Mouse (Mus musculus) lung, adult 18-20 months (tissue): ENCODE results near the gene Rec114.

Source experiments
- DNase-seq, 2 experiments: peaks; one replicate each; pipeline ENCODE4 v3.0.0; 2022; ENCODE audit warnings: mixed read lengths in 2 of 2

Rec114 gene

GRCm38 (mm10) chr9:58710642-58711041 is 33.1 kb downstream of the Rec114 start:
- DNase-seq: no peak

GRCm38 (mm10) chr9:58709939-58710338 is 33.8 kb downstream of the Rec114 start:
- DNase-seq: peak; percentile 29 to 55

- no peak for DNase-seq
Measured at GRCm38 (mm10) chr9:58707796-58708195, 36.0 kb downstream of the Rec114 start.

DNA sequence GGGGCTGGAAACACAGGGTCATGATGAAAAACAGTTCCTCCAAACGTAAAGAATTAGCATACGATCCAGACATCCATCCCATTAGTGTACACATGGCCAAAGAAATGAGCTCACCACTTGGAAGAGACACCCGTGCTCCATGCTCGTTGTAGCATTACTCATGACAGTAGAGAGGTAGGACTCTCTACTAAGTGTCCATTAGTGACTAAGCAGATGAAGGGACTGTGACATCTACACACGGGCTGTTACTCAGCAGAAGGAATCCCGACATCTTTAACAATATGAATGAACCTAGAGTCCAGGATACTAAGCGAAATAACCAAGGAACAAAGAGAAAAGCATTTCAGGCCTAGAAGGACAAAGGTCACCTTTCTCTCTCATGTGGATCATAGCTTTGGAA is 37.7 kb downstream of the Rec114 start:
- no peak for DNase-seq

DNA sequence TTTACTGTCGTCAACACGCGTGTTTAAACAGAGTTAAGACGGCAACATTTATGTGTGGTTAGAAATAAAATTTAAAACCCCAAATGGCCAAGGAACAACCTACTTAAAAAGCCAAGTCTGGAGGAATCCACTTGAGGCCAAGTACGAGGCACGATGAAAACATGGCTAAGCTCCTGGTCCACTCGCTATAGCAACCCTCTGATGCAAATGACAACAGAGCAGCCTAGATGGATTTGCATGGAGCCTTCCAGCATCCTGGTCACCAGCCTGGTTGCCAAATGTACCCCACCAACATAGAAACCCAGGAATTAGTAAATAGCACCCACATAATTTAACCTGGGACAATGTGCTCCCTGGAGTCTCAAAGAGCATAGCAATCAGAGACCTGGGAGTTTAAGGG is 40.0 kb downstream of the Rec114 start:
- DNase-seq: no peak

- DNase-seq: no peak
Measured at GRCm38 (mm10) chr9:58701751-58702150, 42.0 kb downstream of the Rec114 start.

DNA sequence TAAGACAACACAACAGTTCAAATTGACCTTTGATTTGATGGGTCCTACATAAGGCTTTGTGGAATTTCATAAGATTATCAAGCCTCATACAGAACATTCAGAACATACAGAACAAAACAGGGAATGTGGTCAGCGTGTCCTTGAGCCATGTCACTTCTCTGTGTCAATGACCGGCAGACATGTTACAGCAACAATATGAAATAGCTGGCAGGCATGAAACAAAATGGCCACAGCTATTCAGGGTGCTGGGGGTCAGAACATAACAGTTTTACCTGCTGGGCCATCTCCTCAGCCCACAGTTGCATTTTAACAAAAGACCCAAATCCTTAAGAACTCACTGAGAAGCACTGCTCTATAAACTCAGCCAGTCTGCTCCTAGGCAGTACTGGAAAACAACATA is 45.3 kb downstream of the Rec114 start:
- DNase-seq: no peak

DNA sequence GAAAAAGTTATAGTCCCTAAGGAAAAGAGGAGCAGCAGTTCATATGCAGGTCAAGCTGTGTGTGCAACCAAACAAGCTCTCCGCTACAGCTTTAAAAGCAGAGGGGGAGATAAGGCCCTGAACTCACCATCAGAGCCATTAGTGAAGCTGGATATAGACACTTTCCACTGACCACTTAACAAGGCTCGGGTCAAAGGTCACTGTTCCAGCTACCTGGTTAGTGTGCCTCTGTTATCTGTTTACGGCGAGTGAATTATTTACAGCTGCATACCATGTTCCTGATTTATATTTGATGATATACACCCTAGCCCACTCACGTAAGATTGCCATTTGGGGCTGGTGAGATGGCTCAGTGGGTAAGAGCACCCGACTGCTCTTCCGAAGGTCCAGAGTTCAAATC is 52.3 kb downstream of the Rec114 start:
- DNase-seq: no peak

DNA sequence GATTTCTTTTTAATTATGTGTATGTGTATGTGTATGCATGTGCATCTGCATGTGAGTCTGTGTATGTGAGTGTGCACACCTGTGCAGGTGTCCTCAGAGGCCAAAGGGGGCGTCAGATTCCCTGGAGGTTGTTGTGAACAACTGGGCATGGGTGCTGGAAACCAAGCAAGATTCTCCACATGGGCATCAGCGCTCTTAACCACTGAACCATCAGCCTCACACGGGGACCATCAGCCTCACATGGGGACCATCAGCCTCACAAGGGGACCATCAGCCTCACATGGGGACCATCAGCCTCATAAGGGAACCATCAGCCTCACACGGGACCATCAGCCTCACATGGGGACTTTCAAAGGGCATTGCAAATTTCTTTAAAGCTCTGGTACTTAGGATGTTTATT is 53.1 kb downstream of the Rec114 start:
- DNase-seq: no peak

GRCm38 (mm10) chr9:58688076-58688475 is 55.7 kb downstream of the Rec114 start:
- DNase-seq: no peak

GRCm38 (mm10) chr9:58685290-58685689 is 58.5 kb downstream of the Rec114 start:
- no peak for DNase-seq

- DNase-seq: no peak
Measured at GRCm38 (mm10) chr9:58683372-58683771, 60.4 kb downstream of the Rec114 start.

- no peak for DNase-seq
Measured at GRCm38 (mm10) chr9:58682106-58682505, 61.7 kb downstream of the Rec114 start.

DNA sequence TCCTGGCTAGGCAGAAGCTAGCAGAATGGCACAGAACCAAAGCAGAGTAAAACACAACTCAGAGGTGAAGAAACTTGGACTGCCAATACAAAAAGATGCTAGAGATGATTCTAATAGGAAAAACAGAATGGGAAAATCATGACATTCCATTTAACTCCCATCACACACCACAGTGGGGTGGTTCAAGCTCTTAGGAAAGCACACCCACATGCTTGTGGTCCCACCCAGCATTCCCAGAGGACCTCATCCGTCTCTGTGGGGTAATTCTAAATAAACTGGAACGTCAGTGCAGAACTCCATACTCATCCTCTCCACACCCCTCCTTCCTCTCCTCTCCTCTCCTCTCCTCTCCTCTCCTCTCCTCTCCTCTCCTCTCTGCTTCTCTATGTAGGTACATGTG is 62.4 kb downstream of the Rec114 start:
- DNase-seq: no peak

- no peak for DNase-seq
Measured at GRCm38 (mm10) chr9:58675371-58675770, 68.4 kb downstream of the Rec114 start.

- no peak for DNase-seq
Measured at GRCm38 (mm10) chr9:58674736-58675135, 69.0 kb downstream of the Rec114 start.

DNA sequence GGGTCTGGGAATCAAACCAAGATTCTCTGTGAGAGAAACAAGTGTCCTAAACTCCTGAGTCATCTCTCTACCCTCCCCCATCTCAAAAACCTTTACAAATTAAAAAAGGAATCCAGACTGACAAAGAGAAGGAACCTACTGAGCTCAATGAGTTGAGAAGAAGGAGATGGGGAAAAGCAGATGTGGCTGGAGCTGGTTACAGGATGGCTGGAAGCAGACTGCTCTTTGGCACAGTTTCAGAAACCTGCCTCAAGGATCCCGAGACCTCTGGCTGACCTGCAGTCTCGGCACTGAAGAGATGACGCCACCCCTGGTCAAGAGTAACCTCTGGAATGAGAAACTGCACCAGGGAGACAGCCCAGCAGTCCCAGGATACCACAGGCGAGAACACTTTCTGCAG is 71.3 kb downstream of the Rec114 start:
- peak; percentile 53 to 70 for DNase-seq

DNA sequence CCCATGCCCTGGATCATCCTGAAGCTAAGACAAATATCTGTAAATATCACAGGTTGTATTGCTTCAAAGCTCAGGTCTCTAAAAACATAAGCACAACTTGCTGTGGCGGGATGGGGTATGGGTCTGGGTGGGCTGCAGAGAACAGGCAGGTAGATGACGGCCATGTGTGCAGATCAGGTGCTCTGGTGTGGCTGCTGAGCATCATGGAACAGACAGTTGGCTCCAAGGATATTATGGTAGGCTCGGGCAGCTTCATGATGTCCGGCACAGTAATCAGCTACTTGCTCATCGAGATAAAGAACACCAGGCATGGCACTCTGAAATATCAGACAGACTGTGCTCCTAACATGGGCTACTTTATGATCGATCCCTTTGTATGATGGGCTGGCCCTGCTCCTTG is 73.9 kb downstream of the Rec114 start:
- no peak for DNase-seq

- no peak for DNase-seq
Measured at GRCm38 (mm10) chr9:58669071-58669470, 74.7 kb downstream of the Rec114 start.

DNA sequence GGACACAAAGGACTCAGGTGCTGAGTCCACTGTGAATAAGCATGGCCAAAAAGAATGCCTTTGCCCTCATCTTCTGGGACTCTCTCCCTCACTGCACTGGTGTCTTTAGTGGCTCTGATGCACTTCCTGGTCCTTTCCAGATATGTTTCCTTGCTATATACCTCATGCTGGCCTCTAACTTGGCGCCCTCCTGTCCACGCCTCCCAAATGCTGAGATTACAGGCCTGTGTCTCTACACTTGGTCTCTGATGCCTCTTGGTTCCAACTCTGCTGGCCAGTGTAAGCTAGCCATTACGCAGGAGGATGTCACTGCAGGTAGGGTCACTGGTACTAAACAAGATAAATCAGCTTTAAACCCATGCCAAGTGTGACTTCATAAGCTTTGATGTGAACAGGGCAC is 75.6 kb downstream of the Rec114 start:
- no peak for DNase-seq

- DNase-seq: no peak
Measured at GRCm38 (mm10) chr9:58667244-58667643, 76.5 kb downstream of the Rec114 start.

GRCm38 (mm10) chr9:58666191-58666590 is 77.6 kb downstream of the Rec114 start:
- DNase-seq: no peak

DNA sequence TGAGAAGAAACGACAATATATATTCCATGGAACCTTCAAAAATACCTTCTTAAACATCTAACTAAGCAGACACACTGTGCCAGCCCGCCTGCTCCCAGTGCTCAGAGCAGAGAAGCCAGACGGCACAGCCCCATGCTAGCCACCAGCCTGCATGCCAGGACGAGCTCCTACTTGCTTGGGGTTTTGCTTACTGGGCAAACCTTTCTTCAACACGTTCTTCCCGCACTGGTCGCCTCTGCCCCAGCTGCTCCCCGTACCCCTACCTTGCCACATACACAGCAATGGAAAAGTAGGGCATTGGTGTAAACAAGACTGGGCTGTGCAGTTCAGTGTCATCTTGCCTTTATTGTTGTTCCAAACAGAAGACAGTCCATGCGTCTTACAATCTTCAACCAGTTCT is 78.3 kb downstream of the Rec114 start:
- DNase-seq: no peak

DNA sequence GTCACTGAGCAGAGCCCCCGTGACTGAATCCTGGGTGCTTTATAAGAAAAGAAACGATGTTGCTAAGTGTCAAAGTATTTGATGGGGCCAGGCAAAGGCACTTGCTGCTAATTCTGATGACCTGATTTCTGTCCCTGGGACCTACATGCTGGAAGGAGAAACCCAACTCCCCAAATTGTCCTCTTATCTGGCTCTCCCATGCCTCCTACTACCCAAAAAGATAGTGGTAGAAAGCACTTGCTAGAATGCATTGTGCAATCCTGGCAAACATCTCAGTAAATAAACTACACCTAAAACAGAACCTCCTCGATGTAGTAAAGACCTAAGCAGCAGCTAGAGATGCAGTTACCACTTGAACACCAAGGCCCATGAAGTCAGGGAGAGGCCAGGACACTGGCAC is 81.0 kb downstream of the Rec114 start:
- DNase-seq: no peak

DNA sequence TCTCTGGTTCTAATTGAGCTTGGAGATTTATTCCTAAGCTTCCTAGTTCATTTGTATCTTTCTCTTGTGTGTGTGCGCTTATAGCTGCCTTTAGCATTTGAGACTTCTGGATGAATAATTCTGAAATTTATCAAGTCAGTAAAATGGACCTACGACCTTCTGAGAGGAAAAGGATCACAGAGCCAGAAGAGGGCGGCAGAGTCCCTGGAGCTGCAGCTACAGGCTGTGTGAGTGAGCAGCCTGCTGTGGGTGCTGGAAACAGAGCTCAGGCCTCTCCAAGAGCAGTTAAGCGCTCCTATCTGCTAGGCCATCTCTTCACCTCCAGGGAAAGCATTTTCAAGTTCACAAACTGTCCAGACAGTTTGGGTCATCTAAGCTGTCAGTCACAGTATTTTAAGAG is 81.8 kb downstream of the Rec114 start:
- DNase-seq: no peak

DNA sequence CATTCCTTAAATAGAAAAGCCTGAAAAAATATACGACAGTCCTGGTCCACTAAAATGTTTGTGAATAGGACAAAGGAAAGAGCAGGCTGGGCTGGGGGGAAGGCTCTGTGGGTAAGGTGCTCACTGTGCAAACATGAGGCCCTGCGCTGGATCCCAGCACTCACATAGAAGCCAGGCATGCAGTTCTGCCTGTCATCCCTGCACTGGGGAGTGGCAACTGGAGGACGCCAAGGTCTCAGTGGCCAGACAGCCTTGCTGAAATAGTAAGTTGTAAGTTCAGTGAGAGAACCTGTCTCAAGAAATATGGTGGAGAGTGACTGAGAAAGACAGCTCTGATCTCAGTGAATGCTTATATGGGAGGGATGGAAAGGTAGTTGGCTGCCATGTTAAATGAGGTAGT is 83.1 kb downstream of the Rec114 start:
- no peak for DNase-seq
